Mouse (Mus musculus): Measurements from ENCODE around the gene Sept11. TPM values are rescaled to one million over a fixed set of nuclear protein-coding genes. Genes with fewer than 3 reads are reported as not detected.

Sept11 gene
- polyA plus RNA-seq, 1 experiment from 2014 or later = 42.5 TPM

GRCm38 (mm10) chr5:93126930-93127562 lies 33.8 kb downstream of the Sept11 start:
- Histone ChIP-seq H3K9me3 (ENCODE audit: control insufficient read depth, low read length) (no peaks in the 10 kb centered on the region), H3K36me3 (ENCODE audit: control insufficient read depth, insufficient read depth, low read length) (no peaks in the 10 kb centered on the region), H3K4me2 (replicated peaks; ENCODE audit: low read depth) (no peak overlapping the region), H3K4me3 (ENCODE audit: low read depth, low read length) (no peak overlapping the region), H3K27me3 (ENCODE audit: control insufficient read depth, insufficient read depth, low read length) (no peaks in the 10 kb centered on the region), H3K9ac (ENCODE audit: low read length) (no peak overlapping the region), H3K4me1 (replicated peaks; ENCODE audit: control insufficient read depth, insufficient read depth) (peaks cover 9% of the 10 kb centered on the region; the same call in 1 of the 2 replicates), H3K27ac (replicated peaks) (no peak overlapping the region)
- no peak for TF ChIP-seq EP300 (optimal IDR thresholded peaks at IDR 0.05)
- TF ChIP-seq CTCF (IDR thresholded peaks at IDR 0.05; ENCODE audit: low read depth) = no peak
- ATAC-seq (ENCODE audit: low FRiP score, low TSS enrichment) (no peak), DNase-seq (ENCODE audit: low spot score) (no peak)
- 68% methylated on average over 4 of the region's 4 CpGs for WGBS

DNA sequence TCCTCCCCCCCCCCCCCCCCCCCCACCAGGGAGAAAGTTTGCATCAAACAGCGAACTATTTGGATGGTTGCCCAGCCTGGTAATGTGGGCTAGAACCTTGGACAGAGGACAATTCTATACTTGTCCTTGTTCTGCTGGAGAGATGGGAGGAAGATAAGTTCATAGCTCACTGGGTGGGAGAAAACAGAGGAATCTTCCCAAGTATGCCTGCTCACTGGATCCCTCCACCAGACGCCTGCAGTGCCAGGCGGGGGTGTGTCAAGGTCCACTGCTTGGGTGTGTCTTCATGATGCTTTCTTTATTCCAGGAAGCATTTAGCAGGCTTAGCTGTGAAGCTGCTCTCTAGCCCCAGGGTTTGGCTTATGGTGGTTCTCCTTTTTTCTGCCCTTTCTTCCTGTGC lies 34.5 kb downstream of the Sept11 start:
- 17% methylated on average over 3 of the region's 3 CpGs for WGBS
- Histone ChIP-seq H3K4me1 (replicated peaks; ENCODE audit: control insufficient read depth, insufficient read depth) (peaks cover 9% of the 10 kb centered on the region; the same call in 1 of the 2 replicates), H3K9me3 (ENCODE audit: control insufficient read depth, low read length) (no peaks in the 10 kb centered on the region), H3K4me2 (replicated peaks; ENCODE audit: low read depth) (no peak overlapping the region), H3K4me3 (ENCODE audit: low read depth, low read length) (no peak overlapping the region), H3K9ac (ENCODE audit: low read length) (no peak overlapping the region; the same call in 1 of the 2 replicates), H3K27ac (replicated peaks) (peak overlapping the region; percentile 24; the same call in 1 of the 2 replicates), H3K27me3 (ENCODE audit: control insufficient read depth, insufficient read depth, low read length) (no peaks in the 10 kb centered on the region), H3K36me3 (ENCODE audit: control insufficient read depth, insufficient read depth, low read length) (no peaks in the 10 kb centered on the region)
- DNase-seq (ENCODE audit: low spot score) = peak; percentile 62
- peak; percentile 45; the same call in 1 of the 2 replicates for ATAC-seq (ENCODE audit: low FRiP score, low TSS enrichment)
- no peak for TF ChIP-seq EP300 (optimal IDR thresholded peaks at IDR 0.05)
- no peak for TF ChIP-seq CTCF (IDR thresholded peaks at IDR 0.05; ENCODE audit: low read depth)

DNA sequence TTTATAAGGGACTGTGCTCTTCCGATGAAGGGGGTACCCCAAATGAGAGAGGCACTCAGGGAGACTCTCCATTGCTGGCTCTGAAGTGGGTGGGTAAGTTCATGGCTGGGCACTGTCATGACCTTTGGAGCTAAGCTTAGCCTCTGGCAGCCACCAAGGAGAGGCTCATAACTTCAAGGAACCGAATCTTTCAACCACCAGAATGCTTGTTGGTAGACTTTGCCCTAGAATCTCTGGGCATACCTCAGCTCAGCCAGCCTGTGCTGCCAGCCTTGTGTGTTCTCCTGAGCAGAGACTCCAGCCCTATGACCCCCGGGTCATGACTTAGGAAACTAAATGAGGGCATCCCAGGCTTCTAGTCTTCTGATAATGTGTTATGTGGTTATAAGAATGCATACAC lies 35.5 kb downstream of the Sept11 start:
- no peak overlapping the region for H3K4me3 ChIP-seq (ENCODE audit: low read depth, low read length)
- H3K4me2 ChIP-seq (replicated peaks; ENCODE audit: low read depth) = no peak overlapping the region
- WGBS = 79% methylated on average over 3 of the region's 3 CpGs
- H3K27me3 ChIP-seq (ENCODE audit: control insufficient read depth, insufficient read depth, low read length) = no peaks in the 10 kb centered on the region
- no peaks in the 10 kb centered on the region for H3K9me3 ChIP-seq (ENCODE audit: control insufficient read depth, low read length)
- peaks cover 9% of the 10 kb centered on the region; the same call in 1 of the 2 replicates for H3K4me1 ChIP-seq (replicated peaks; ENCODE audit: control insufficient read depth, insufficient read depth)
- TF ChIP-seq EP300 (optimal IDR thresholded peaks at IDR 0.05) (no peak), CTCF (IDR thresholded peaks at IDR 0.05; ENCODE audit: low read depth) (no peak)
- no peak for DNase-seq (ENCODE audit: low spot score)
- no peak for ATAC-seq (ENCODE audit: low FRiP score, low TSS enrichment)
- 0 out of 2 replicates have a peak overlapping the region, but pooled peaks have one; percentile 13 for H3K27ac ChIP-seq (replicated peaks)
- H3K9ac ChIP-seq (ENCODE audit: low read length) = no peak overlapping the region
- H3K36me3 ChIP-seq (ENCODE audit: control insufficient read depth, insufficient read depth, low read length) = no peaks in the 10 kb centered on the region

DNA sequence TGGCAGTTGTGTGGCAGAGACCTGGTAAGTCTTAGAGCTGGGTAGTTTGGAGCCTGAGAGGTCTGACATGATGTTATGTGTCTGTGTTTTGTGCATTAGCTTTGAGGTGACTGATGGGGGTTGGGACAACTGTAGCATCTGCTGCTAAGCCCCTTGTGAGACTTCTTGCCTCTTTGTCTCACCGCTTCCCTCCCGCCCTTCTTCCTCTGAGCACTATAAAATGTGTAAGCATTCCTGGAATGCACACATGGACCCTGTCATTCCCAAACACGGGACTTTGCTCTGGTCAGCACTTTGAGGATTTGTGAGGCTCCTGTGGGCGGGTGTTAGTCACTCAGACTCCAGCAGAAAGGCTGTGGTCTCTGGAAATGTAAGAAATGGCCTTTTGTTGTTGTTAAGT lies 36.7 kb downstream of the Sept11 start:
- Histone ChIP-seq H3K4me1 (replicated peaks; ENCODE audit: control insufficient read depth, insufficient read depth) (peaks cover 2% of the 10 kb centered on the region; the same call in 1 of the 2 replicates), H3K9me3 (ENCODE audit: control insufficient read depth, low read length) (no peaks in the 10 kb centered on the region), H3K27ac (replicated peaks) (peak overlapping the region; percentile 61), H3K4me3 (ENCODE audit: low read depth, low read length) (no peak overlapping the region), H3K9ac (ENCODE audit: low read length) (no peak overlapping the region), H3K27me3 (ENCODE audit: control insufficient read depth, insufficient read depth, low read length) (no peaks in the 10 kb centered on the region), H3K4me2 (replicated peaks; ENCODE audit: low read depth) (no peak overlapping the region), H3K36me3 (ENCODE audit: control insufficient read depth, insufficient read depth, low read length) (no peaks in the 10 kb centered on the region)
- DNase-seq (ENCODE audit: low spot score) (no peak), ATAC-seq (ENCODE audit: low FRiP score, low TSS enrichment) (peak; percentile 83)
- TF ChIP-seq EP300 (optimal IDR thresholded peaks at IDR 0.05) (no peak), CTCF (IDR thresholded peaks at IDR 0.05; ENCODE audit: low read depth) (no peak)
- WGBS = 24% methylated on average over 4 of the region's 4 CpGs

DNA sequence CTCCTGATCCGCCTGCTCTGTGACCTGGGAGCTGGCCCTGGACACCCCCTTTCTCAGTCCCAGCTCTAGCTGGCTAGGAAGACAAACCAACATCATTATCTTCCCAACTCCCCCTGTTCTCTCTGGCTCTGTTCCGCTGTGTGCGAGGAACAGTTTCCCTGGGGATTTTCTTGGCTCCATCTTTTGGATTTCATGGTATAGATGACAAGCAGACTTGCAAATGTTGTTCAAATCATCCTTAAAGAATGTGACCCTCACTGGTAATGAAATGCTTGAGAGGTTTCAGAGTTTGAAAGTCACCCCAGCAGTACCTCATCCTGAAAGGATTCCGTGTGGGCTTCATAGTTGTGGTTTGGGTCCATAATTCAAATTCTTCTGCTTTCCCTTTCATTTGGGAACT lies 38.2 kb downstream of the Sept11 start:
- H3K27me3 ChIP-seq (ENCODE audit: control insufficient read depth, insufficient read depth, low read length) = no peaks in the 10 kb centered on the region
- 51% methylated on average over 4 of the region's 4 CpGs for WGBS
- DNase-seq (ENCODE audit: low spot score) (no peak), ATAC-seq (ENCODE audit: low FRiP score, low TSS enrichment) (no peak)
- TF ChIP-seq EP300 (optimal IDR thresholded peaks at IDR 0.05) (no peak), CTCF (IDR thresholded peaks at IDR 0.05; ENCODE audit: low read depth) (no peak)
- H3K4me2 ChIP-seq (replicated peaks; ENCODE audit: low read depth) = no peak overlapping the region
- H3K9ac ChIP-seq (ENCODE audit: low read length) = no peak overlapping the region
- peak overlapping the region; percentile 83; the same call in 1 of the 2 replicates for H3K27ac ChIP-seq (replicated peaks)
- H3K4me3 ChIP-seq (ENCODE audit: low read depth, low read length) = no peak overlapping the region
- no peaks in the 10 kb centered on the region for H3K9me3 ChIP-seq (ENCODE audit: control insufficient read depth, low read length)
- H3K36me3 ChIP-seq (ENCODE audit: control insufficient read depth, insufficient read depth, low read length) = no peaks in the 10 kb centered on the region
- H3K4me1 ChIP-seq (replicated peaks; ENCODE audit: control insufficient read depth, insufficient read depth) = peaks cover 2% of the 10 kb centered on the region; the same call in 1 of the 2 replicates

All from stomach, postnatal 0 days (tissue).